Mouse (Mus musculus) heart, embryonic 11.5 days (tissue): ENCODE data around the gene Mau2. TPM values are rescaled to one million over a fixed set of nuclear protein-coding genes. Genes with fewer than 3 reads are reported as not detected.
"Not testable (repeated sequence)": the region's sequence is repeated elsewhere in the genome, so short reads cannot be mapped to it uniquely, and the experiment has no call there.

Experiments
- ATAC-seq: fragments of 200-750 bp; cut with Nextera tagmentation; replicated peaks from 2 replicates; pipeline ENCODE4 v1.8.0; 2017; ENCODE audit warnings: moderate library complexity; ENCODE audit not compliant: insufficient number of reproducible peaks, low FRiP score, low TSS enrichment
- H3K27ac ChIP-seq: fragments of 300-500 bp; sonication (generic); 2 replicates; pipeline ENCODE4 v1.5.1; 2014; ENCODE audit warnings: mild to moderate bottlenecking, low read depth, low read length
- H3K27me3 ChIP-seq: fragments of 300-500 bp; sonication (generic); 2 replicates; pipeline ENCODE4 v1.6.1; 2014; ENCODE audit warnings: mild to moderate bottlenecking, low read length, mixed read lengths; ENCODE audit not compliant: control insufficient read depth, insufficient read depth
- H3K36me3 ChIP-seq: fragments of 300-500 bp; sonication (generic); 2 replicates; pipeline ENCODE4 v1.6.1; 2014; ENCODE audit warnings: mild to moderate bottlenecking, low read length, moderate library complexity, mixed read lengths; ENCODE audit not compliant: control insufficient read depth, insufficient read depth
- H3K4me1 ChIP-seq: fragments of 300-500 bp; sonication (generic); 2 replicates; pipeline ENCODE4 v1.6.1; 2014; ENCODE audit warnings: low read length; ENCODE audit not compliant: control insufficient read depth, insufficient read depth
- H3K4me2 ChIP-seq: fragments of 300-500 bp; sonication (generic); 2 replicates; pipeline ENCODE4 v1.6.1; 2014; ENCODE audit warnings: mild to moderate bottlenecking, moderate library complexity
- H3K4me3 ChIP-seq: fragments of 300-500 bp; sonication (generic); 2 replicates; pipeline ENCODE4 v1.5.1; 2014; ENCODE audit warnings: low read depth, low read length
- H3K9ac ChIP-seq: fragments of 300-500 bp; sonication (generic); 2 replicates; pipeline ENCODE4 v1.6.1; 2014; ENCODE audit warnings: mild to moderate bottlenecking, low read depth, low read length, moderate library complexity
- H3K9me3 ChIP-seq: fragments of 300-500 bp; sonication (generic); replicated peaks from 2 replicates; pipeline ENCODE4 v1.6.1; 2016; ENCODE audit warnings: low read length; ENCODE audit not compliant: control insufficient read depth
- WGBS: fragments of 180-500 bp; shearing (Covaris S2); extraction: QIAGEN DNeasy Blood & Tissue Kit; methylation state at CpG from one replicate; pipeline ENCODE4 v1.1.7; 2014; ENCODE audit not compliant: insufficient replicate concordance; 5-methylcytosine and 5-hydroxymethylcytosine counted together
- polyA plus RNA-seq: library from polyadenylated mRNA; unstranded; fragments of >200 nt; fragmentation: Nextera tagmentation; extraction: Ambion mirVana; gene quantifications from 2 replicates; pipeline ENCODE4 v1.2.1, GENCODE M21; 2014

Gene Mau2
- polyA plus RNA-seq, 1 experiment from 2014 or later = 35.5 TPM

DNA sequence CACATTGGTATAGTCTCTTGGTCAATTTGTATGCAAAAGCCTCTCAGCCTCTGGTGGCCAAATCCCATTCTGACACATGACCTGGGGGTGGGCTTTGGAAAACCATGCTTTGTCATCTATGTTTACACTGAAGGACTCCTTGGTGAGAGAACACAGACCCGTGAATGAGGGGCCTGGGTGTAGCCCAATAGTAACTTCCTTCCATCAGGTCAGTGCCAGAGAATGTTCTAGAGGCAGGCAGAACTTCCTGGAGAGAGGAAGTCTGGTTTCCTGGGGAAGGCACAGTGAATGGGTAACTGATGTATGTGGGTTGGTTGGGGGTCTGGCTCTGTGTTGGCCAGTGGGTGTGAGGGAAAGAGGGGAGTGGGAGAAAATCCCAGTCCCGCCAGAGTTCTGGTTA lies 37.4 kb downstream of the Mau2 start:
- Histone ChIP-seq H3K9me3 (no peaks in the 10 kb centered on the region), H3K27ac (no peak overlapping the region), H3K4me2 (no peak overlapping the region), H3K4me1 (peaks cover 4% of the 10 kb centered on the region), H3K4me3 (no peak overlapping the region), H3K9ac (no peak overlapping the region), H3K27me3 (no peaks in the 10 kb centered on the region), H3K36me3 (no peaks in the 10 kb centered on the region)
- WGBS = 40% methylated on average over 2 of the region's 2 CpGs
- ATAC-seq = no peak

DNA sequence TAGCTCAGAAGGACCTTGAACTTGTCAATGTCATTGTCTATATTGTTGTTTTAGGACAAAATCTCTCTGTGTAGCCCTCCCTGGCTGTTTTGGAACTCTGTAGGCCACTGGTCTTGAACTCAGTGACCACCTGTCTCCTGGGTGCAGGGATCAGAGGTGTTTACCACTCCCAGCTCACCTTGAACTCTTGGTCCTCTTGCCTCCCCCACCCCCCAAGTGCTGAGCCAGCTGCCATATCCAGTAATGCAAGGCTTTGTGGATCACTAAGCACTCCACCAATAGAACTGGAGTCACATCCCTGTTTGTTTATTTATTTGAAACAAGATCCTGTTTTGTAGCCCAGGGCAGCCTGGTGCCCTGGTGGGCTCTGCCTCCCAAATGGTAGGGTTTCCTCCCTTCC lies 38.2 kb downstream of the Mau2 start:
- Histone ChIP-seq H3K27ac (no peak overlapping the region), H3K27me3 (no peaks in the 10 kb centered on the region), H3K36me3 (no peaks in the 10 kb centered on the region), H3K4me2 (no peak overlapping the region), H3K4me1 (peaks cover 4% of the 10 kb centered on the region), H3K4me3 (no peak overlapping the region), H3K9ac (no peak overlapping the region), H3K9me3 (no peaks in the 10 kb centered on the region)
- no peak for ATAC-seq

DNA sequence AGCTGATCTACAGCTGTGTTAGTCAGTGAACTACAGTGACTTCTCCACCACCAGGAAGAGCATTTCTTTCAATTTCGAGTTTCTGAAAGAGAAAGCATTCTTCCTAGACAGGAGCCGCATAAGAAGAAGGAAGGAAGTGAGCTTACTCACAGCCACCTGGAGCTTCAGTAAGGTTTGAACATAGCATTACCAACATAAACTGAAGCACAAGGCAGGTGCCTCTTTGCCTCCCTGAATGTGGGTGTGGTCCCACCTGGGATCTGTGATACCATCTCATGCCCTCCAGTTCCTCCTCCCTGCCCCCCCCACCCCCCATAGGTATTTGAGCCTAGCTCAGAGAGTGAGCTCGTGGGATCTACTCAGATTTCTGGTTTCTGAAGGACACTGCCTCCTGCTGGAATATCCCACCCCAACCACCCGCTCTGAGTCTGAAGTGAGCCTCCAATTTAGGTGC lies 39.3 kb downstream of the Mau2 start:
- 46% methylated on average over 4 of the region's 4 CpGs for WGBS
- H3K9me3 ChIP-seq = no peaks in the 10 kb centered on the region
- no peak for ATAC-seq
- H3K36me3 ChIP-seq = no peaks in the 10 kb centered on the region
- H3K9ac ChIP-seq = no peak overlapping the region
- no peak overlapping the region for H3K4me3 ChIP-seq
- peaks cover 4% of the 10 kb centered on the region for H3K4me1 ChIP-seq
- H3K4me2 ChIP-seq = no peak overlapping the region
- no peak overlapping the region for H3K27ac ChIP-seq
- H3K27me3 ChIP-seq = no peaks in the 10 kb centered on the region

DNA sequence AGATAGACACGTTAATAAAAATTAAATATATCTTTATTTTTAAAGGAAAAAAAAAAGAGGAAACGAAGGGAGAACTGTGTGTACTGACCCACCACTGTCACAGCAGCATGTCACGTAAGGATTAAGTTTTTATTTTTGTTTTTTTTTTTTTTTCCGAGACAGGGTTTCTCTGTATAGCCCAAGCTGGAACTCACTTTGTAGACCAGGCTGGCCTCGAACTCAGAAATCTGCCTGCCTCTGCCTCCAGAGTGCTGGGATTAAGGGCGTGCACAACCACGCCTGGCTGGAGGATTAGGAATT lies 40.7 kb downstream of the Mau2 start:
- H3K27ac ChIP-seq = peak overlapping the region; percentile 92
- peak overlapping the region; percentile 64 for H3K4me2 ChIP-seq
- not testable (repeated sequence) for ATAC-seq, H3K9ac ChIP-seq, H3K4me1 ChIP-seq, H3K36me3 ChIP-seq, H3K9me3 ChIP-seq, H3K27me3 ChIP-seq
- 31% methylated on average over 7 of the region's 7 CpGs for WGBS
- H3K4me3 ChIP-seq = peak overlapping the region; percentile 21; the same call in 1 of the 2 replicates

DNA sequence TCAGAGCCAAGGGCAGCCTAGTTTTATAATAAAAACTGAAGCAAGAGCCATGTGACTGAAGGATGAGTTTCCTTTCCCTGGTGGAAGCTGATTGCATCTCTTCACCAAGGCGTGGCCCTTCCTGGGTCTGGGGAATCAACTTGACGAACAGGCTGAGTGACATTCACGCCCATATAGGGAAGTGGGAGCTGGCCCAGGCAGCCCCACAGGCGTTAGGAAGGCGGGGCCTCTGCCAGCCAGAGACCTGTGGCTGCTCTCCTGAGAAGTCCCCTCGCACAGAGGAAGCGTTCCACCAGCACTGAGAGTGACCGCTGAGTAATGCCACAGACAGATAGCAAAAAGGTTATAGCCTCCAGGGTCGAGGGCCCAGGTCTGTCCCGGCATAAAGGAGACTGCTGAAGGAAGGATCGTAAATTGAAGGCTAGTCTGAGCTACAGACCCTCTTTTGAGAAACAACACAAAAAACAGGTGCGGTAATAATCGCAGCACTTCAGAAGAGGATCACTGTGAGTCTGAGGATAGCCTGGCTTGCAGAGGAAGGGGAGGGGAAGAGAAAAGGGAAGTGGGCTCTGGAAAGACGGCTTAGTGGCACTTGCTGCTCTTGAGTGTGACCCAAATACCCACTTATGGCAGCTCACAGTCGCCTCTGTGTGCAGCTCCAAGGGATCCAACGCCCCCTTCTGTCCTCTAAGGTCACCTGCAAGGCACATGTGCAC lies 41.2 kb downstream of the Mau2 start:
- Histone ChIP-seq H3K27me3 (no peaks in the 10 kb centered on the region), H3K9ac (peak overlapping the region; percentile 66), H3K4me1 (peaks cover 7% of the 10 kb centered on the region), H3K4me3 (peak overlapping the region; percentile 21; the same call in 1 of the 2 replicates), H3K9me3 (no peaks in the 10 kb centered on the region), H3K27ac (peak overlapping the region; percentile 92), H3K4me2 (peak overlapping the region; percentile 64), H3K36me3 (no peaks in the 10 kb centered on the region)
- ATAC-seq = peak; percentile 50
- 1% methylated on average over 16 of the region's 16 CpGs for WGBS

DNA sequence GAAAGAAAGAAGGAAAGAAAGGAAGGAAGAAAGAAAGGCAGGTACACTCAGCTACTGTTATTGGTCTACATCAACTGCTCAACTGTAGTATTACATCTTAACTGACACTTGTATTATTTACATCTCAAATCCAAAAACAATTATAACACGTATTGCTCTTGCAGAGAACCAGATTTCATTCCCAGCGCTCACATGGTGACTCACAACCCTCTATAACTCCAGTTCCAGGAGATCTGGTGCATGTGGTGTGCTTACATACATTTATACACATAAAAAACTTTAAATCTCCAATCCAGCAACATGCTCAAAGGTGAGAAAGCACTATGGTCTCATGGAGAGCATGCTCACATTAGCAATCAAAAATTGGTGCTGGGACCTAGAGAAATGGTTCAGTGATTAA lies 42.3 kb downstream of the Mau2 start:
- Histone ChIP-seq H3K9ac (no peak overlapping the region), H3K27ac (no peak overlapping the region), H3K27me3 (no peaks in the 10 kb centered on the region), H3K9me3 (no peaks in the 10 kb centered on the region), H3K36me3 (no peaks in the 10 kb centered on the region), H3K4me1 (peaks cover 8% of the 10 kb centered on the region), H3K4me2 (no peak overlapping the region), H3K4me3 (no peak overlapping the region)
- no peak for ATAC-seq
- WGBS = 93% methylated on average over 2 of the region's 2 CpGs

DNA sequence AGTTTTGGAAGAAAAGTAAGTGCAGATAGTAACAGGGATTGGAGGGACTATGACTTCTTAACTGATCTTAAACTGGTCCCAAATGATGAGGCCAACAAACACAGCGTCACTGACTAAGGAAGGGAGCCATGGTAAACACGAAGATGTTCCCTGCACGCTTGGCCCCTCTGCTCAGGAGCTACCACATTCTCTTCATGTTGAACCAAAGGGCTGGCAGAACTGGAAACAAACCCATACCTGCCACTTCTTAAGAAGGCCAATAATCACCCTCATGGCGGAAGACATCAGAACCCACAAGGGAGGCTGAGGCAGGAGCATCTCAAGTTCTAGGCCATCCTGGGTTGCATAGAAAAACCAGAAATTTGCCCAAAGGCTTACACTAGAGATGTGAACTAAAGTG lies 43.3 kb downstream of the Mau2 start:
- Histone ChIP-seq H3K9ac (no peak overlapping the region), H3K9me3 (no peaks in the 10 kb centered on the region), H3K27me3 (no peaks in the 10 kb centered on the region), H3K36me3 (no peaks in the 10 kb centered on the region), H3K27ac (no peak overlapping the region), H3K4me3 (no peak overlapping the region), H3K4me2 (no peak overlapping the region), H3K4me1 (peaks cover 12% of the 10 kb centered on the region)
- ATAC-seq = no peak
- WGBS = 86% methylated on average over 4 of the region's 4 CpGs

DNA sequence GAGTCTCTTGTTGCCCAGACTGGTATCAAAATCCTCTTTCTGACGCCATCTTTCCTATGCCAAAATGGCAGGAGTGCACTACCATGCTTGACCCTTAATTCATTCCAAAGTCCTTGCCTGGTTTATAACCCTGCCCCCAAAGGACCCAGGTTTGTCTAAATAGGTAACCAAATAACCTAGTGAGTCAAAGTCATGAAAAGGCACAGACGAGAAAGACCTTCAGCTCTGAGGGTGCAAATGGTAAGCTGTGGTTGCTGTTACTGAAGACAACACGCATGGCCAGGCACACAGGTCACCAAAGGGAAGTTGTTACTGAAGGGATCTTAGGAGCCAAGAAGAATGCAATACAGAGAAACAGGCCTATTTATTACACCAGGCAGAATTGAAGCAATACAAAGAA lies 43.8 kb downstream of the Mau2 start:
- Histone ChIP-seq H3K36me3 (no peaks in the 10 kb centered on the region), H3K4me2 (no peak overlapping the region), H3K27me3 (no peaks in the 10 kb centered on the region), H3K9me3 (no peaks in the 10 kb centered on the region), H3K4me1 (peaks cover 14% of the 10 kb centered on the region), H3K4me3 (no peak overlapping the region), H3K27ac (no peak overlapping the region), H3K9ac (no peak overlapping the region)
- 90% methylated on average over 3 of the region's 3 CpGs for WGBS
- ATAC-seq = no peak

DNA sequence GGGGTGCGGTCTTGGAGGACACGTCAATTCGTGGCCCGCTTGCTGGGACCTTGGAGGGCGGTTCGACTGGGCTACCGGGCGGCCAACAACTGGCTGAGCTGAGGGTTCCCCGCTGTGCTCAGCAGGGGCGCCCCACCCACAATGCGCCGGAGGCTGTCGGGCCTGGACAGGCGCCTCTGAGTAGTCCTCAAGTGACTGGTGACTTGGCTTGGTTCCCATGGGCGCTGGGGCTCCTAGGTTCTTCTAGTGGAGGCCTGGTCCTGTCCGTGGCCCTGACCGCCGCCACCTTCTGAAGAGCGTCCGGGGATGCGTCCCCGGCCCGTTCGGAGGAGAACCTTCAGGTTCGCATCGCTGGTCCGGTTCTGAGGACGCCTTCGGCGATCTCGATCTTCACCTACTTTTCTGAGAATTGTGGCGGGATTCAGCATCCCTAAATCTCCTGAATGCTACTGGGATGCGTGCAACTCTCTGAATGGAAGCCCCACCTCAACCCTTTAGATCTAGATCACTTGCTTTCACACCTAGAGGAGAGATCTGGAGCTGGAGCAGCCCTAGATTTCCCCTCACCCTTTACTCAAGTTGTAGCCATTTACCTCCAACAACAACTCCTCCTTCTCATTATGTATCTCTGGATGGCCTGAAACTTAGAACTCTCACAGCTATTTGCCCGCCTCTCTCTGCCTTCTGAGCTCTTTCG lies 45.8 kb downstream of the Mau2 start:
- Histone ChIP-seq H3K27me3 (no peaks in the 10 kb centered on the region), H3K4me1 (peaks cover 14% of the 10 kb centered on the region), H3K4me2 (peak overlapping the region; percentile 95), H3K36me3 (no peaks in the 10 kb centered on the region), H3K9me3 (no peaks in the 10 kb centered on the region), H3K27ac (peak overlapping the region; percentile 93), H3K9ac (peak overlapping the region; percentile 90), H3K4me3 (peak overlapping the region; percentile 87)
- no peak for ATAC-seq
- 3% methylated on average over 35 of the region's 35 CpGs for WGBS
